Mouse (Mus musculus) kidney, postnatal 10 days (tissue): ENCODE measurements around the gene Hoxa7.

ENCODE experiments used
- DNase-seq: peaks from one replicate; pipeline ENCODE4 v3.0.0; 2021; ENCODE audit warnings: mixed read lengths

The Hoxa7 gene

DNA sequence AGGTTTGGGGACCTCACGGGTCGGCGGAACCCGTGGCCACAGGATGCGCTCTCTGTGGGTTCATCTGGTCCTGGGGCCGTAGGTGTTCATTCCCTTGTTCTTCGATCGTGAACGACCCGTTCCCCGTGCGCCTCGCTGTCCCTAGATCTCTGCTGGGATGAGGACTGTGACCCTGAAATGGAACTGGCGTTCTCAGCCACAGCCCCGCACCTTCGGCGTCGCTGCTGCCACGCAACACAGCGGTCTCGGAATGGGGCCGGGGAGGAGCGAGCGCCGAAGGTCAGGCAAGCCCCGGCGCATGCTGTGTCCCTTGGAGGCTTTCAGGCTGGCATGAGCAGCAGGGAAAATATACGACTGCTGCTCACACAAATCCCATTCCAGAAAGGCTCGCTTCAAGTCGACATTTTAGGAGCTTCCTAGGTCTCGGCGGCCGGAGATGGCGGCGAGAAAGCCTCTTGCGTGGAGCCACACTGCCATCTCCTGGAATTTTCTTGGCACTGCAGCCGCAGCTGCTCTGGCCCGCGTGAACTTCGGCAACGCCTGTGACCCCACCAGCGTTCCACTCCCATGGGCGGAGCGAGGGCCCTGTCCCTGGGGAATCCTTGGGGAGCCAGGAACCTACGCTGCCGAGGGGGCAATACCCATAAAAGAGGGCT lies at the start of gene Hoxa7:
TSS of gene Hoxa7 (minus strand) at position 518 of the 656 bp plus-strand sequence.
- DNase-seq: peak; percentile 97

DNA sequence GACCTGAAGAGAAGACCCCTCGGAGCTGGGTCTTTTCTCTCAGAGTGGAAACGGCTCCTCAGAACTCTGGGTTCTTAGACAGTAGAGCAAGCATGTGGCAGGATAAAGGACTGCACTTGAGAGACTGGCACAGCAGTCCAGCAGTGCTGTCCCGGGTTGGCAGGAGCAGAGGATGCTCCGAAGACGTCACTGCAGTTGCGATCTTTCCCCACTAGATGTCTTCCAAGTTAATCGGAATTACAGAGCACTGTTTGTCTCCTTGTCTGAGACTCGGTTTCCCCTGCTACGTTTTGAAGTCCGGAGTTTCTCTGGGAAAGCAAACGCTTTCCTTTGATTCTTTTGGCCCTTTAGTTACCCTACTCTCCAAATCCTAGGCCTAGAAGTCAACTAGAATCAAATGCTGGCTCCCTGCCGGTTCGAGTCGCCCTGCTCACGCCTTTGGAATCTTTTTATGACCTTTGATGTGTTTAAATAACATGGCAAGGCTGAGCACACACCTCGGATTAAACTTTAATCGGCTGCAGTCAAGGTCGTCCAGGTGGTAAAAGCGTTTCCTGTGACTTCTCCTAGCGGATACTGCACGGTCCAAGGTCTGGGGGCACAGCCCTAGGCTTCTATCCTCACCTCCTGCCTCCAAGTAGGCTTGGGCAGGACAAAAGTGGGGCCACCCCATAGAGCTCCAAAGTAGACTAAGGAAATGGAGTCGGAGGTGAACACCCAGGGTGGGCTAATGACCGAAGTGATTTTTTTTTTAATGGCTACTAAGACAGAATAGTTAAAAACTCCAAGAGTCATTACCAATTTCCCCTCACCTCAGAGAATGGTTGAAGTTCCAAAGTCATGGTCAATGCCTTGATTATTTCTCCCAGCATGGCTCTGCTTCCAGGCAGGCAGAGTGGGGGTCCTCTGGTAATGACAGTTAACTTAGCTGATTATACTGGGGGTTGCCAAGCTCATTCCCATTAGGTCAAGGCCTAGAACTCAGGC lies 49.1 kb upstream of the Hoxa7 start:
- DNase-seq: peak; percentile 80

DNA sequence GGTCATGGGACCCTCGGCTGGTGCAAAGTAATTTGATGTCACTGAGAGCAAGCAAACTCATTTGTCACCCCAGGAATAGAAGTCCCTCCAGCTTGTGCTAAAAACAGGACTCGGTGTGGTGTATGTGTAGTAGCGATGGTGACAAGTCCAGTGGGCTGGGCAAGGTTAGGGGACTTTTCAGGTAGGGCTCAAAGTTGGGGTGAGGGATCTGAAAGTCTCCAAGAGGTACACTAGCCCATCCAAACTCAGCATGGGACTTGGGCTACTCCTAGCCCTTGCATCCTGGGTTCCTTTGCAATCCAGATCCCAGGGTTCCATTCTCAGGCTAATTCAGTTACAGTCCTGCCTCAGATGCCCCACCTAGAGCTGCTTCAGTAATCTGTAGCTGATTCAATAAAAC lies 47.1 kb upstream of the Hoxa7 start:
- no peak for DNase-seq

DNA sequence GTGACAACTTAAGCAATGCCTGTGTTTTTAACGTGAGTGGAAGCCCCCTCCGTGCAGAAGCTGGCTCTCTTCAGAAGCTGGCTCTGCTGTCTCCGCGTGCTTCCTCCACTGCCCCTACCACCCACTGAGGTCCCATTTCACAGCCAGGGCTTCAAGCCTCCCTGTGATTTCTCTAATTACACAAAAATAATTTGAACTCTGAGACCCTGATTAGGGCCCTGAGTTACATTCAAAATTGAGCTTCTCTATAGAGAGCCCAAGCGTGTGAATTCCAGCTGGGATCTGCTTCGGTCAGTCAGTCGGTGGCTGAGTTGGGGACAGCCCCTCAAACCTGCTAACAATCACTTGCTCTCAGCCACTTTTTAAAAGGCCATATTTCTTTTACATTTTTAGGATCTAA lies 46.7 kb upstream of the Hoxa7 start:
- DNase-seq: no peak

DNA sequence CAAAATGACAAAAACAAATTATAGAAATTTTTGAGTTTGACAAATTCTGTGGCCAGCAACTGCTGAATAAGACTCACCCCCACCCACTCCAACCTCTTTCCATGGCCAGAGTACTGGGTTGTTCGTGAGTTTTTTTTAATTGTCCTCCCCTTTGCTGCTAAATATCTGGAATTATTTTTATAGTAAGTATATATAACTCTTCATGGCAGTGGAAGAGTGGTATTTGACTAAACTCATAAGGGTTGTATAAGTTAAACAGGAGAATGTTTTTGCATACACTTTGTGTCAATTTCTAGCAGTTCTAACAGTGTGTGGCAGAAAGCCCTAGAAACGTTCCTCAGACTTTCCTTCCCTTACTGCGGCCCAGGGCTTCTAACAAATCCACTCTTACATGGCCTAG lies 46.0 kb upstream of the Hoxa7 start:
- DNase-seq: no peak

DNA sequence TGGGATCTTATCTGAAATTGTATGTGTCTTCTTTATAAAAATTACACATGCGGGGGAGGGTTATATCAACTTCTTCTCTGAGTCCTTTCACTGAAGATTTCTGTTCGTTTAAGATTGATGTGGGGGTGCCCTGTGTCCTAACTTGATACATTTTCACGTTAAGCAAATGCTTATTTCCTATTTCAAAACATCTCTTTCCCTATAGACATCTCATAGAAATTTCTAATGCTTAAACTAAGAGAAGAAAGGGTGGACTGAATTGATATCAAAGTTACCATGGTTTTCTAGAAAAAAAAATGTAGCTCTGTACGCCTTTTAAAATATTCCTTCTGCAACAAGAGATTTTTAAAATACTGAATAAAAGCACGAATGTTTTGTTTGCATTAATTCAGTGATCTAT lies 45.6 kb upstream of the Hoxa7 start:
- DNase-seq: no peak

DNA sequence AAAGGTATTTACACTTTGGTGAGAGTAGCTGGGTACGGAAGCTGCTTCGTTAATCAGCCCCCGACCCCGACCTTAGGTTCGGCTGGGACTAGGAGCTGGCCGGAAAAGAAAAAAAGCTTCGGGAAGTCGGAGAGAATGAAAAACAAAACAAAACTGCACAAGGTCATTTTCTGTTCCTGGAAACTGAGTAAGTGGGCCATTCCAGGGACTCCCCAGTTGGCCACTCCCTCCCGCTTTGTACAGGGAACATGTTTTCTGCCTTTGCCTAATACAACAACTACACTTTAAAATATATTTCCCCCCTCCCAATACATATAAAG lies 45.0 kb upstream of the Hoxa7 start:
- DNase-seq: no peak

DNA sequence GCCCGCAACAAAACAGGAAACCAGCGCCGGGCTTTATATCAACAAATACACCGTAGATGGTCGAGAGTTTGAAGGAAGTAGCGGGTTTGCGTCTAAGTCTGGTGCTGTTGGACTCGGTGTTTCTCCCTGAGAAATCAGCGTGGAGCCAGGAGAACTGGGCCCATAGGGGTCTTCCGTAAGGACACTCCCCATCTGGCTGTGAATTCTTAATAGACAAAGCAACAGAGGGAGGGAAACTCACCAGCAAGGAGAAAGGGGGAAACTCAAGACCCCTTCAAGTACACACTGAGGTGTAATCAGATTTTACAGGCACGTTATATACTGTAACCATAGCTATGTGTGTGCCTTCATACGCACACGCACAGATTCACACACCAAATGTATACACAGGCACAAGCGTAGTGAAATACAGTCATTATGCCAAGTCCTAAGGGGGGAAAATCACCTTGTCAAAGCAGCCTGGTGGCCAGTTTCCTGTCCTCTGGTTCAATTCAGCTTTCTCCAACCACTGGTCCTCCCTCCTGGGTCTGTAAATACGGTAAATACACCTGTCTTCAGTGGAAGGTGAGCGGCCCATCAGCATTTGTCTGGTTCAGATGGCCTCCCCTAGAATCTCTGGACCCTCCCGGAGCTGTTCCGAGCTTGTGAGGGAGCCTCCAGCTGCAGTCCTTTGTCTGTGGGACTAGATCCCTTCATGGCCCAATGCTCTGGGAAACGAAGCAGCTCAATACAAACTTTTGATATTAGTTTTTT lies 44.4 kb upstream of the Hoxa7 start:
- DNase-seq: no peak

DNA sequence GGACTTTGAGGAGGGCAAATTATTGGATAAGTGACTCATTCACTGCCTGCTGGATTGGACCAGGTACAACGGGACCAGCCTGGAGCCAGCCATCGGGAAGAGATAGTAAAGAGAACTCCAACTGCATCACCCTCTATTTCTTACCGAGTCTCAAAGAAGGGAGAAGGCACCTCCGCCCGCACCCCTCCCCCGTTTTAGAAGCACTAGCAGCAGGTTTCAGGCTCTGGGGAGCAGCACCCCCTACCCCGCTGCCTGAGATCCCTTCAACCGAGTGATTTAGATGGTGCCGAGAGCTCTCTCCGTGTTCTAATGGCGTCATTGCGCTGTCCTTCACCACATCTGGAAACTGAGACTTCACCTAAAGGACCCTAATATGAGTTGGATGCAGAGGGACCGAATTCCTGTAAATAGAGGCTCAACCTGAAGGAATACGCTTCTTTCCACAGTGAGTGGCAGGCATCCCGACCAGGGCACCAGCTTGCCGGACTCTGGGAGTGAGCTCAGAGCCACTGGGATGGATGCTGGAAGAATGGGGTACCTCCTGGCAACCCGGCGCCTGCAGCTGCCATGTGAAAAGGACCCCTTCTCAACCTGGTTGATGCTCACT lies 43.8 kb upstream of the Hoxa7 start:
- DNase-seq: no peak

DNA sequence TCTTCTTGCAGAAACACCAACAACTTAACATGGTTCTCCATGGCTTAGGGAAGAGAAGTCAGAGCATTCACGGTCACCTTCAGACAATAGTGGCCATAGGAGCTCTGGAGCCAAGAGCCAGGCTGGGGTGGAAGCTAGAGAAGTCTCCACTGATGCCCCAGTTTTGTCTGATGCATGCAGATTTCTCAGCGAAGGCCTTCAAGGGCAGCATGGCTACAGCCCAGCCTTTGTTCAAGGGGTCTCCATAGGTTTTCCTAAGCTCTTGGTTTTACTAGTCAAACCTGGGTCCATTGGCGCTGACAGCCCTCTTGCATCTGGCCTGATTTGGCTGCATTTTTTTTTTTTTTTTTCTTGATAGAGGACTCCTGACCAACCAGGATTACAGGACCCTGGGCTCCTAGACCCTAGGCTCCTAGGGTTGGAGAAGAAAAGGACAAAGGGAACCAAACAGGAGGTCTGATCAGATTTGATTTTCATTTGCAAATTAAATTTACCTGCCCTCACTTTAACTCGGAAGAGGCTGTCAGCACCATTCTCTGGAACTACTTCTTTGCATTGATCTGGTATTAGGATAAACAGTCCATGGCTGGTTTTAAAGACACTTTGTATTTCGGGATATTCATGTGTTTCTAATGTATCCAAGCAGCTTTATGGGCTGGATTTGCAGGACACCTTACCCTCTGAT lies 42.6 kb upstream of the Hoxa7 start:
- no peak for DNase-seq

DNA sequence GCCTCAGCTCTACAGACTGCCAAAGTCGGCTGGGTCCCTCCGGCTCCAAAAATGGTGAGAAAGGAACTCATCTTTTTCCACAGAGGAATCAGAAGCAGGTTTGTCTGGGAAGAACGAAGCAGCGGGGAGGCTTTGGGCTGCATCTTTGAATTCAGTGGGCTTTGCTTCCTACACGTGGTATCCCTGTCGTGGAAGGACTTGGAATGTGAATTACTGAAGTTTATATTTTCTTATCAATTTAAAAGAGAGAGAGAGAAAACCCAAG lies 41.6 kb upstream of the Hoxa7 start:
- no peak for DNase-seq

DNA sequence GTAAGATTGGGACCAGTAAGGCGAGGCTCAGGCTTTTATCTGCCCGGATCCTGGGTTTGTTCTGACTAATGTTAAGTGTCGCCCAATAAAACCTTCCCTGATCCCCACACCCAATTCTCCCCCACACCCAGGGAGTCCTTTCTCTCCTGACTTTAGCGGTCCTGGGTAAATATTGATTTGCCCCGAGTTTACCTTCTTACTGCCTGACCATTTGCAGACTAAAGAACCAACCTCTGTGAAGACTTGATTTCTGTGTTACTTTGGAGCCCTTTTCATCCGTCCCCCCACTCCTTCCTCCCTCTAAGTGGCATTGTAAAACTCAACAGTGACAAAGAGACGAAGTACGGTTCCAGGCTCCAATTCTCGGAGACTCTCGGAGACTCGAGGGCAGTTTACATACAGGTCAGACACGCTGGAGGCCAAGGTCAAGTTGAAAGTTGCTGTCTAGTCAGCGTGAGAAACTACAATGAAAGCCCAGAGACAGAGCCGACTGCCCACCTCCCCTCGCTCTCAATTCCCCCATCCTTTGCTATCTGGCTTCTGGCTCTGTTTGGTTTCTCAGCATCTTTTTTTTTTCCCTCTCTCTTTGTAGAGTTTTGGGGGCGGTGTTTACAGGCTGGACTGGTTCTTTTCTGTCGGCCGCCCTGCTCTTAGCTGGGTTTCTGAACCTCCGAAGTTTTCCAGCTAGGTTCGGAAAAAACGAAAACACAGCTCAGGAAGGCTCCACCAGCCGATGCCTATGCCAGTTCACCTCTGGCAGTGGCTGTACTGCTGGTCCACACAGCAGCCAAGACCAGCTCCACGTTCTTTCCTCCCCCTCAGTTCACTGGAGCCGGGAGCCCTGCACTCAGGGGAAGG lies 41.0 kb upstream of the Hoxa7 start:
- DNase-seq: peak; percentile 21

DNA sequence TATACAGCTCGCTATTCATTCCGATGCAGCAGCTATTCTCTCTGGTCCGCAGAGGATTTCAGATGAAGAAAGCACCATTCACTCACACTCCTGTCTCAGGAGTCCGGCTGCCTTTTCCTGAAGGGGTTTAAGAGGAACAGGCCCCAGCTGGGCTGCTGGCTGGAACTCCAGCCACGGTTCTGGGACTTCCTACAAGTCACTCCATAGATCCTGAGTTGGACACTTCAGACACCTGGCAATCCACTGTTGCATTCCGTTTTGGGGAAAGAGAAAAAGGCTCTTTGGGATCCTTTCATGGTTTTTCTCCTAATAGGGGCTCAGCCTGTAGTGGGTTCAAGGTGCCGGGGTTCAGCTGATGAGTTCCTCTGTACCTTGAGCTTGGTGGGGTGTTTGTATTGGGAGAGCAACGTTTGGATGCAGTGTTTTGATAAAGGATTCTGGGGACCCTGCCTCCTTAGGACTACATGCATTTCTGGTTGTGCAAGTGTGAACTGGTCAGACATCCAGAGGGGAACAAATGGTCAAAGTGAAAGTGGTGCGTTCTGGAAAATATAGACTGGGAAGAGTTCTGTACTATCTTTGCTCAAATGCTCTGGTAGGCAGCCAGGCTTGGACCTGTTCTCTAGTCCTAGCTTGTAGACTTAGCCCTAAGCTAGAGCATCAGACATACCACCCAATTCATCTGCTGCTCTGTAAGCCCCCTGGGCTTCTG lies 40.3 kb upstream of the Hoxa7 start:
- no peak for DNase-seq

DNA sequence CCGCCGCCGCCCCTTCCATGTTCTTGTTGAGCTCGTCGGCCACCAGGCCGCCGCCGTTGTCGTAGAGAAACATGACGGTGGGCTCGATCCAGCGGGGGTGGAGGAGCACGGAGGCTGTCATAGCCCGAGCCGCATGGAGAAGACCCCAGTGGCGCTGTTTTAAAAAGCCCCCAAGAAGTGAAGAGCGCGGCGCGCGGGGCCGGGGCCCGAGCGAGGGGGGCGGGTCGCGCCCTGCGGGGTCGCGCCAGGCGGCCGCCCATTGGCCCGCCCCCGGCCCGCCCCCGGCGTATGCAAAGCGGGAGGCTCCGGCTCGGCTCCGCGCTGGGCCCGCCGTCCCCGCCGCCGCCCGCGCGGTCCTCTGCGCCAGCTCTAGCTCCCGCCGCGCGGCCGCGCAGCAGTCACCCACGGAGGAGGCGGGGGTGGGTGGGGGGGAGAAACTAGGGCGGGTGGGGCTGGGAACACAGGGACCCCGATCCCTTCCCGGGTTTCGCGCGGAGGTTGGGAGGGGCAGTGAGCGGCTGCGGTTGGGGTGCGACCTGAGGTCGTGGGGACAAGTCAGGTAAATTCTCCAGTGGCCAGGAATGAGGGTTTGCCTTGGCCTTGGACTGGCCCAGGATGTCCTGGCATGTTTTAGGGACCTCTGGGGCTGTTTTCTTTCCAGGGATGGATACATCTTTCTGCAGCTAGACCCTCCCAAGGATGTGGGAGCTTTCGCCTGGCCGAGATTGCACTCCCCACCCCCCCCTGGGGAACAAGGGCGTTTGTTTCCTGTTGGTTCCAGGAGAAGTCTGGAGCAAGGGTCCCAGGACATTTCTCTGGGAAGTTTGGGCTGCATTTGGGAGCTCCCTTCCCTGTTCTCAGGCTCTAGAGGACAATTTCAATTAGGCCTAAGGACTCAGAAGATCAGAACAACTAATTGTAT lies 39.3 kb upstream of the Hoxa7 start, which contains the start of gene Hoxa13:
TSS of gene Hoxa13 (minus strand) at position 227 of the 922 bp plus-strand sequence.
- peak; percentile 60 for DNase-seq

DNA sequence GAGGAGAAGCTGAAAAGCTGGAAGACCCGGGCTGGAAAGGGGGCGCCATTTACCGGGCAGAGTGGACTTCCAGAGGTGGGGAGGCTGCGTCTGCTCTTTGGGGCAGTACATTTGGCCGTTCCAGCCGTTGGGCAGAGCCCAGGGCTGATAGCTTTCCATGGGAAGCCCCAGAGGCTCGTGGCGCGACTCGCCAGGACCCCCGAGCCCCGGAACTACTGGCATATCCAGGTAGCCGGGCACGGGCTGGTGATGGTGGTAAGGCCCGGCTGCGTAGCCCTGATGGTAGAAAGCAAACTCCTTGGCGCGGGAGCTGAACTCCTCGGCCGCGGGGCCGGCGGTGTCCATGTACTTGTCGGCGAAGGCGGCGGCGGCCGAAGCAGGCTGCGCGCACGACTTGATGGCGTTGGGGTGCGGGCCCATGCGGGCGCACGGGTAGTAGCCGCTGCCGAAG lies 38.2 kb upstream of the Hoxa7 start:
- peak; percentile 43 for DNase-seq

DNA sequence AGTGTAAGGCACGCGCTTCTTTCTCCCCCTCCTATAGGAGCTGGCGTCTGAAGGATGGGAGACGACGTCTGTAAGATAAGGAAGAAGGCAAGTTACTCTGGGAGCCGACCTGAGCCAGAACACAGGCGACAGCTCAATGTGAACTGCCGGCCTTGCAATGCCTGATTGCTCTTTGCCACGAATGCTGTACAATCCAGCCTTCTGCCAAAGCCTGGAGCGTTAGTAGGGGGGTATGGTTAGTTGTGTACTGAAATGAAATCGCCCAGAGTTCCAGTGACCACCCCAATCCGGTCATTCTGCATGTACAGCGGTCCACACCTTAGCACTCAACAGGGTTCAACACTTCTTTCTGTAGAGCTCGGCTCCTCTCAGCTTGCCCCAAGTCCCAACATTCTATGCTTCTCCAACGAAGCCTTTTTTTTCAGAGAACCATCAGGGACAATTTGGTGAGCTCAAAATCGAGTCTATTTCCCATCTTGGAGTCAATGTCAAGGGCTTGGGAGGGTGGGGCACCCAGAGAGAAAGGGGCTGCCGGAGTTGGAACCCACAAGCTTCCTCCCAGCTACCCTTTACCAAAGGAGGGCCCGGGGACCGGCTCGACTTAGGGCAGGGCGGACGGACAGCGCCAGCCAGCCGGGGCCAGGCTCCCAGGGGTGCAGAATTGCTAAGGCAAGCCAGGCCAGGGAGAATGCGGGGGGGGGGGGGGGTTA lies 37.6 kb upstream of the Hoxa7 start:
- DNase-seq: peak; percentile 19

DNA sequence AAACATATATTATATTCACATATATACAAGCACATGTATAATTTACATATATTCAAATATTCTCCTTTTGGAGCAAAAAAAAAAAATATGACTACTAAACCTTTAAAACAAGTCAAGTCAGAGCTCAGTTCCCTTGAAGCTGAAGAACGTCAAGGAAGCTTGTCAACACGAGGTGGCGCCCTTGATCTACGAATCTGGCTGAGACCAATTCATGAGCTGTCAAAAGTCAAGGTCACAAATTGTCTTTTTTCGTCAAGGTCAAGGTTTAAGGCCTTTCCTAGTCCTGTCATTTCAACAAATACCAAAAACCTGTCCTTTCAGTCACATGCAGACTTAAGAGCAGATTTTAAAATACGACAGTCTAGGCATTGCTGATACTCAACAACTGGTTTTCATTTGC lies 35.3 kb upstream of the Hoxa7 start:
- peak; percentile 93 for DNase-seq

DNA sequence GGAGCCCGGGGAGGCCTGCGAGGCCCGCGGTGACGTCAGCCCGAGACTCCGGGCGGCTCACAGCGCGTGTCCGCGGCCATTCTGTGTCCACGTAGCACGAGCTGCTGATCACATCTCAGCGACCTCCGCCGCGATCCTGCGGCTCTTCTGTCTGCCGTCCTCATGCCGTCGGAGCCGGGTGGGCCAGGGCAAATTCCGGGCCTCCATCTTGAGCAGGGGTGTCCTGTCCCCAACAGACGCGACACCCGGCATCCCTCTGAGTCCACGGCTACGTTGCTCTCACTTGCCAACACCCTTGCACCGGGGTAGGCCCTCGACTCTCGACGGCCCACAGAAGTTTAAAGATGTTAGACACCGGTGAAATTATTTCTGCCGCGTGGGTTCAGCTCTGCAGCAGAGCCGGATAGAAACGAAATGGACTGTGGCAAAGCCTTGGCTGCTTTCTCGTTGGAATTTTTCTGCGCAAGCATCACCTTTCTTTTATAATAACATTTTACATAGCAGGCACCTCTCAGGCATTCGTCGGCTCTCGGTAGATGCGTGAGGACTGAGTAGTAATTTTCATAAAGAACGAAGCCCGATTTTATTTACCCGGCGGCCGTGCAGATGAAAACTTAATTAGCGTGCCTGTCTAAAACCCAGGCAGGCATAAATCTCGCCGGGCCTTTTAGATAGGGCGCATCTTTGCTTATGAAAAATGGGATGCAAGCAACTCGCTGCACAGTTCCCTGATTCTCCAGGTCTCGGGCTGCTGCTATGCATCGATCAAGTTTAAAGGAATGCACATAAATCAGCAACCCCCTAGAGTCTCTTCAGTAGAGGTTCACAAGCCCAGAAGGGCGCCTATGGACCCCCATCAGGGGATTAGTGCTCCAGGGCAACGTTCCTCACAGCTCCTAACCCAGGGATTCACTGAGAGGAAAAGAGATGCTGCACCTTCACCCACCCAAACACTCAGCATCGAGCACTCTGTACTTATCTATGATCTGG lies 32.2 kb upstream of the Hoxa7 start:
- peak; percentile 42 for DNase-seq
